Mouse (Mus musculus): ENCODE data around the gene Ptprc. TPM values are rescaled to one million over a fixed set of nuclear protein-coding genes. Genes with fewer than 3 reads are reported as not detected.
A peak's percentile ranks its signal among the peaks of the same experiment; 100 is the strongest.

Gene Ptprc
- polyA plus RNA-seq, 1 experiment from 2014 or later = 0.61 TPM

GRCm38 (mm10) chr1:138125281-138125680 is 50.2 kb downstream of the Ptprc start:
- ATAC-seq = no peak
- Histone ChIP-seq H3K4me3 (replicated peaks) (no peak overlapping the region), H3K36me3 (no peaks in the 10 kb centered on the region), H3K9me3 (no peaks in the 10 kb centered on the region), H3K9ac (replicated peaks) (no peak overlapping the region), H3K4me1 (replicated peaks) (0 out of 2 replicates have a peak, but pooled peaks cover 3% of the 10 kb centered on the region), H3K4me2 (replicated peaks) (no peak overlapping the region), H3K27me3 (no peaks in the 10 kb centered on the region), H3K27ac (no peak overlapping the region)
- 86% methylated on average over 1 of the region's 1 CpGs for WGBS

- H3K27me3 ChIP-seq = no peaks in the 10 kb centered on the region
- no peaks in the 10 kb centered on the region for H3K4me1 ChIP-seq (replicated peaks)
- H3K9me3 ChIP-seq = no peaks in the 10 kb centered on the region
- no peak for ATAC-seq
- no peak overlapping the region for H3K9ac ChIP-seq (replicated peaks)
- H3K4me2 ChIP-seq (replicated peaks) = no peak overlapping the region
- H3K27ac ChIP-seq = no peak overlapping the region
- no peak overlapping the region for H3K4me3 ChIP-seq (replicated peaks)
- 47% methylated on average over 3 of the region's 3 CpGs for WGBS
- no peaks in the 10 kb centered on the region for H3K36me3 ChIP-seq
These were observed 51.6 kb downstream of the Ptprc start for GRCm38 (mm10) chr1:138123866-138124265.

GRCm38 (mm10) chr1:138119895-138120294 is 55.6 kb downstream of the Ptprc start:
- Histone ChIP-seq H3K27ac (no peak overlapping the region), H3K9ac (replicated peaks) (no peak overlapping the region), H3K4me3 (replicated peaks) (no peak overlapping the region), H3K36me3 (no peaks in the 10 kb centered on the region), H3K27me3 (no peaks in the 10 kb centered on the region), H3K4me1 (replicated peaks) (no peaks in the 10 kb centered on the region), H3K9me3 (no peaks in the 10 kb centered on the region), H3K4me2 (replicated peaks) (no peak overlapping the region)
- no peak for ATAC-seq
- WGBS = 61% methylated on average over 12 of the region's 12 CpGs

- WGBS = 58% methylated on average over 1 of the region's 1 CpGs
- no peak overlapping the region for H3K4me3 ChIP-seq (replicated peaks)
- no peak overlapping the region for H3K4me2 ChIP-seq (replicated peaks)
- H3K27ac ChIP-seq = no peak overlapping the region
- H3K27me3 ChIP-seq = no peaks in the 10 kb centered on the region
- no peak overlapping the region for H3K9ac ChIP-seq (replicated peaks)
- H3K9me3 ChIP-seq = no peaks in the 10 kb centered on the region
- no peak for ATAC-seq
- H3K36me3 ChIP-seq = no peaks in the 10 kb centered on the region
- H3K4me1 ChIP-seq (replicated peaks) = no peaks in the 10 kb centered on the region
These were observed 82.3 kb downstream of the Ptprc start for GRCm38 (mm10) chr1:138093219-138093618.

GRCm38 (mm10) chr1:138085810-138086209 is 89.7 kb downstream of the Ptprc start:
- Histone ChIP-seq H3K4me3 (replicated peaks) (no peak overlapping the region), H3K9me3 (no peaks in the 10 kb centered on the region), H3K27ac (no peak overlapping the region), H3K4me2 (replicated peaks) (no peak overlapping the region), H3K36me3 (no peaks in the 10 kb centered on the region), H3K9ac (replicated peaks) (no peak overlapping the region), H3K27me3 (no peaks in the 10 kb centered on the region), H3K4me1 (replicated peaks) (no peaks in the 10 kb centered on the region)
- WGBS = 3% methylated on average over 1 of the region's 1 CpGs
- ATAC-seq = peak; percentile 56; the same call in 1 of the 2 replicates

- no peaks in the 10 kb centered on the region for H3K4me1 ChIP-seq (replicated peaks)
- no peaks in the 10 kb centered on the region for H3K9me3 ChIP-seq
- no peaks in the 10 kb centered on the region for H3K27me3 ChIP-seq
- H3K4me3 ChIP-seq (replicated peaks) = no peak overlapping the region
- no peak overlapping the region for H3K27ac ChIP-seq
- H3K4me2 ChIP-seq (replicated peaks) = no peak overlapping the region
- ATAC-seq = no peak
- H3K9ac ChIP-seq (replicated peaks) = no peak overlapping the region
- no peaks in the 10 kb centered on the region for H3K36me3 ChIP-seq
These were observed 91.8 kb downstream of the Ptprc start for GRCm38 (mm10) chr1:138083707-138084106.

GRCm38 (mm10) chr1:138080308-138080707 is 95.2 kb downstream of the Ptprc start:
- H3K27ac ChIP-seq = no peak overlapping the region
- no peak overlapping the region for H3K4me3 ChIP-seq (replicated peaks)
- no peak overlapping the region for H3K4me2 ChIP-seq (replicated peaks)
- WGBS = 100% methylated on average over 1 of the region's 1 CpGs
- ATAC-seq = no peak
- no peaks in the 10 kb centered on the region for H3K36me3 ChIP-seq
- H3K4me1 ChIP-seq (replicated peaks) = no peaks in the 10 kb centered on the region
- H3K9ac ChIP-seq (replicated peaks) = no peak overlapping the region
- no peaks in the 10 kb centered on the region for H3K9me3 ChIP-seq
- no peaks in the 10 kb centered on the region for H3K27me3 ChIP-seq

- WGBS = 40% methylated on average over 10 of the region's 10 CpGs
- H3K9ac ChIP-seq (replicated peaks) = 0 out of 2 replicates have a peak overlapping the region, but pooled peaks have one; percentile 14
- peak; percentile 82 for ATAC-seq
These were observed 131.1 kb downstream of the Ptprc start for GRCm38 (mm10) chr1:138044196-138044945.

GRCm38 (mm10) chr1:138040556-138040955 is 135.0 kb downstream of the Ptprc start:
- no peaks in the 10 kb centered on the region for H3K9me3 ChIP-seq
- 65% methylated on average over 5 of the region's 5 CpGs for WGBS
- no peak overlapping the region for H3K27ac ChIP-seq
- no peaks in the 10 kb centered on the region for H3K36me3 ChIP-seq
- no peak overlapping the region for H3K4me2 ChIP-seq (replicated peaks)
- no peak overlapping the region for H3K4me3 ChIP-seq (replicated peaks)
- H3K27me3 ChIP-seq = no peaks in the 10 kb centered on the region
- H3K9ac ChIP-seq (replicated peaks) = no peak overlapping the region
- no peak for ATAC-seq
- H3K4me1 ChIP-seq (replicated peaks) = 0 out of 2 replicates have a peak, but pooled peaks cover 12% of the 10 kb centered on the region

More at GRCm38 (mm10) chr1:138044196-138044945, 131.1 kb downstream of the Ptprc start:
- H3K4me2 ChIP-seq (replicated peaks) = peak overlapping the region; percentile 19; the same call in 1 of the 2 replicates
- H3K27ac ChIP-seq = no peak overlapping the region
- H3K36me3 ChIP-seq = no peaks in the 10 kb centered on the region
- H3K4me3 ChIP-seq (replicated peaks) = no peak overlapping the region
- no peaks in the 10 kb centered on the region for H3K9me3 ChIP-seq
- H3K4me1 ChIP-seq (replicated peaks) = 0 out of 2 replicates have a peak, but pooled peaks cover 6% of the 10 kb centered on the region
- no peaks in the 10 kb centered on the region for H3K27me3 ChIP-seq

- no peak for ATAC-seq
- no peaks in the 10 kb centered on the region for H3K36me3 ChIP-seq
- H3K4me1 ChIP-seq (replicated peaks) = 0 out of 2 replicates have a peak, but pooled peaks cover 10% of the 10 kb centered on the region
- no peak overlapping the region for H3K9ac ChIP-seq (replicated peaks)
- H3K27me3 ChIP-seq = no peaks in the 10 kb centered on the region
- no peak overlapping the region for H3K4me3 ChIP-seq (replicated peaks)
- no peak overlapping the region for H3K4me2 ChIP-seq (replicated peaks)
- WGBS = 10% methylated on average over 1 of the region's 1 CpGs
- no peaks in the 10 kb centered on the region for H3K9me3 ChIP-seq
- H3K27ac ChIP-seq = no peak overlapping the region
These were observed 136.3 kb downstream of the Ptprc start for GRCm38 (mm10) chr1:138039201-138039600.

- H3K27me3 ChIP-seq = no peaks in the 10 kb centered on the region
These were observed 138.0 kb downstream of the Ptprc start for GRCm38 (mm10) chr1:138037484-138037883.

GRCm38 (mm10) chr1:138029649-138030048 is 145.9 kb downstream of the Ptprc start:
- H3K4me1 ChIP-seq (replicated peaks) = peaks cover 7% of the 10 kb centered on the region; the same call in 1 of the 2 replicates
- no peak overlapping the region for H3K4me3 ChIP-seq (replicated peaks)
- H3K27ac ChIP-seq = no peak overlapping the region
- H3K9ac ChIP-seq (replicated peaks) = no peak overlapping the region
- H3K4me2 ChIP-seq (replicated peaks) = no peak overlapping the region
- H3K36me3 ChIP-seq = no peaks in the 10 kb centered on the region
- no peaks in the 10 kb centered on the region for H3K9me3 ChIP-seq
- 12% methylated on average over 4 of the region's 4 CpGs for WGBS
- ATAC-seq = peak; percentile 48; the same call in 1 of the 2 replicates
- no peaks in the 10 kb centered on the region for H3K27me3 ChIP-seq

More at GRCm38 (mm10) chr1:138037484-138037883, 138.0 kb downstream of the Ptprc start:
- Histone ChIP-seq H3K4me3 (replicated peaks) (no peak overlapping the region), H3K9me3 (no peaks in the 10 kb centered on the region), H3K36me3 (no peaks in the 10 kb centered on the region), H3K27ac (no peak overlapping the region), H3K4me2 (replicated peaks) (no peak overlapping the region), H3K4me1 (replicated peaks) (0 out of 2 replicates have a peak, but pooled peaks cover 9% of the 10 kb centered on the region), H3K9ac (replicated peaks) (no peak overlapping the region)
- WGBS = 54% methylated on average over 5 of the region's 5 CpGs
- no peak for ATAC-seq
